Mouse (Mus musculus): ENCODE measurements around the gene Lztr1.

GRCm38 (mm10) chr16:17466875-17467663 lies 41.4 kb upstream of the Lztr1 start:
- TF ChIP-seq POLR2A (IDR thresholded peaks at IDR 0.05; ENCODE audit: insufficient read depth, low read depth, low read length) (no peak), CTCF (IDR thresholded peaks at IDR 0.05) (no peak)
